Mouse (Mus musculus): ENCODE measurements at regions not wholly inside any gene's neighbourhood (a gene's known extent, or its start where the extent isn't known, plus 50 kb on each side); places are given as distances from the start of the nearest gene placed in this dataset.

DNA sequence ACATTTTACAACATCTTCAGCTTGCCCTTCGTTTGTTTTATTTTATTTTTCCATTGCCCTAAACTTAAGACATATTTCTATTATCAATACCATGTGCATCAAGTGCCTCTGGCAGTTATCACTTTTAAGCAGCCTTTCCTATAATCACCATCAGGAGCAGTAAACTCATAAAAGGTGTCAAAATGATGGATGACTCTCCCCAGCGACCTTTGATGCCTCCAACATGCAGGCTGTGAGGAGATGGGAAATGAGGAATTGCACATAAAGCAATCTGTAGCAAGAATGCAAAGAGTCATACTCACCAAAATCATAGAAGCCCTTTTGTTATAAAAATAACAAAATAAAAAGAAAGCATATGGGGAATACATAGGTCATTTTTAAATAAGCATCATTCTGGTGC lies 468.5 kb upstream of the Car10 start:
- no peak overlapping the region for H3K4me2 ChIP-seq (replicated peaks)
- H3K36me3 ChIP-seq = no peaks in the 10 kb centered on the region
- WGBS = 26% methylated on average over 2 of the region's 2 CpGs
- H3K4me3 ChIP-seq (replicated peaks) = no peak overlapping the region
- no peak overlapping the region for H3K27ac ChIP-seq
- no peaks in the 10 kb centered on the region for H3K9me3 ChIP-seq
- no peak overlapping the region for H3K9ac ChIP-seq
- H3K27me3 ChIP-seq (replicated peaks) = no peaks in the 10 kb centered on the region
- no peaks in the 10 kb centered on the region for H3K4me1 ChIP-seq (replicated peaks)
- peak; percentile 82 for ATAC-seq
